Mouse (Mus musculus): ENCODE data around the gene Flnb.

Gene Flnb

DNA sequence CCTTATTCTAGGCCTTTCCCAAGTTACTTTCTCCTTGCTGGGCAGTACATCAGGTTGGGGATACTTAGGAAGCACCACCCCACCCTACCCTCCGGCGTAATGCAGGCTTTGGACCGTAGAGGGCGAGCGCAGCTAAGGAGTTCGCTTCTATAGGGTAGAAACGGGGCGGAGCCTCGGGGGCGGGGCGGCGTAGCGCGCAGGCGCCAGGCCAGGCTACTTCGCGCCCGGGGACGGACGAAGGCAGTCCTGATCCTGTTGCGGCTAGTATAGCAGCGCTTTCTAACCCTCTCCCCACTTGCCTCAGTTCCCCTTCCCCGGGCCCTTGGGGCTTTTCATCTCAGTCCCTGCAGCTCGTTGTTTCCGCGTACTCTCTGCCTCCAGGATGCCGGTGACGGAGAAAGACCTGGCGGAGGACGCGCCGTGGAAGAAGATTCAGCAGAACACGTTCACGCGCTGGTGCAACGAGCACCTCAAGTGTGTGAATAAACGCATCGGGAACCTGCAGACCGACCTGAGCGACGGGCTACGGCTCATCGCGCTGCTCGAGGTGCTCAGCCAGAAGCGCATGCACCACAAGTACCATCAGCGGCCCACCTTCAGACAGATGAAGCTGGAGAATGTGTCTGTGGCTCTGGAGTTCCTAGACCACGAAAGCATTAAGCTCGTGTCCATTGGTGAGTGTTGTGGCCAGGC, at the start of gene Flnb:
TSS of gene Flnb (plus strand) at position 188 of the 693 bp plus-strand sequence.
- peak; percentile 98 for DNase-seq

DNA sequence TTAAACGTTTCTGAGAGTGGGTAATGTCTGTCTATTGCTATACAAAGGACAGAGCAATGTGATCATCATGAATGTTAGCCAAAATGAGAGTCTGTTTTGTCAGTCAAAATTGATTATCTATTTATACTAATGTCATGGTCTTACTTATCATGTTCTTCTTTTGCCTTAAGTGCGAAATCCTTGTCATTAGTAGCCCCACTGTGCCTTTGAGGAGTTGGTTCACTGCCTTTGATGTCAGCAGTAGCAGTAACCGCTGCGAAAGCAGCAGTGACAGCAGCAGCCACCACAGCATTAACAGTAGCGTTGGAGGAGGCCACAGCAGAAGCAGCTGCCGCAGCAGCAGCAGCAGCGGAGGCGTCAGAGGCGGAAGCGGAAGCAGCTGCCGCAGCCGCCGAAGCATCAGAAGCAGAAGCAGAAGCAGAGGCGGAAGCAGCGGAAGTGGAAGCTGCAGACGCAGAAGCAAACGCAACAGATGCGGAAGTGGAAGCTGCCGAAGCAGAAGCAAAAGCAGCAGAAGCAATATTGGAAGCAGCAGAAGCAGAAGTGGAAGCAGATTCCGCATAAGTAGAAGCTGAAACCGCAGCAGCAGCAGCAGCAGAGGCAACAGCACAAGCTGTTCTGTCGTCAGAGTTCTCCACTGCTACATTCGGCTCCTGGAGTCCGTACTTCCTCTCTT, 43.9 kb upstream of the Flnb start:
- DNase-seq = peak; percentile 83

DNA sequence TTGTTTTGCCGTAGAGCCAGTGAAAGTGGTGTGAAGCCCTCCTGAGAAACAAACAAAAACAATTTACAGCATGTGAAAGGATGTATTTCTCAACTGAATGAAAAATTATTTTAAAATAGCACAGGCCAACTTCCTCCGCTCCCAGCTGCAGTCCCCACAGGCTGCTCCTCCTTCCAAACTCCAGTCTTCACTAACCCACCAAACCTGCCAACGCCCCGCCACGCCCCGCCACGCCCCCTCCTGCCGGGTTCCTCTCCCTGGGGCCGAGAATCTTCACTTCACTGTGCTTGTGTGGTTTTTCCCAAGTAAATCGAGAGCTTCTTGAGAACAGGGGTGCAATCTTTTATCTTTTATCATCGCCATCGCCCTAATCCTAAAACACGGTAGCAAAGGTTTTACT, 31.7 kb upstream of the Flnb start:
- DNase-seq = no peak

DNA sequence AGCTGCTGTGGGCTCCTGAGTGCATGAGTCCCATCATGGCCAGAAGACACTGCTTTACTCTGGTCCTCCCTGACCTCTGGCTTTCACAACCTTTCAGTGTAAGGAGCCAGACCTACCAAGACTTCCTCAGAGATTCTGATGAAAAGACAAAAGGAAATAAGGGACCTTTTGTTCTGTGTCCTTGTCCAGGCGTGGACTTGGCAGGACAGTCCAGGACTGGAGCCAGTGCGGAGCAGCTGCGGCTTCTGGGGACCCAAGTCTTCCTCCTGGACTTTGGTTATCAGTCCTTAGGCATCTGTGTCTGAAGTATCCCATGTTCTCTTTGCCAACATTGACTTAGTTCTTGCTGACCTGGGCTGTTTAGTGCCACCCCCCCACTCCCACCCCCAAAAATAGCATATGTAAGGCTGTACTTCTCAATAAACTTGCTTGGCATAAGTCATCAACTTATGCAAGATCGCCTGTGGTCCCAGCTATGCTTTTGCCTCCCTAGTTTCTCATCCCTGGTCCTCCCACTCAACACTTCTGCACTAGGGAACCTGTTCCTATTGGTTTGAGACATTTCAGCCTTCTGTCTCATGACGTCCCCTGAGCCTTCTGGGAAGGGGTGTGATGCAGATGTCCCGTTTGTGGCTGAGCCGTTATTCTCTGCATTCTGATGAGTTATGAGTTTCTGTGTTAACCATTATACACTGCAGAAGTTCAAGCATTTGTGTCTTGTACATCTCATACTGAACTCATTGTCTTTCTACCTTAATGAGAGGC, 28.3 kb upstream of the Flnb start:
- DNase-seq = no peak

DNA sequence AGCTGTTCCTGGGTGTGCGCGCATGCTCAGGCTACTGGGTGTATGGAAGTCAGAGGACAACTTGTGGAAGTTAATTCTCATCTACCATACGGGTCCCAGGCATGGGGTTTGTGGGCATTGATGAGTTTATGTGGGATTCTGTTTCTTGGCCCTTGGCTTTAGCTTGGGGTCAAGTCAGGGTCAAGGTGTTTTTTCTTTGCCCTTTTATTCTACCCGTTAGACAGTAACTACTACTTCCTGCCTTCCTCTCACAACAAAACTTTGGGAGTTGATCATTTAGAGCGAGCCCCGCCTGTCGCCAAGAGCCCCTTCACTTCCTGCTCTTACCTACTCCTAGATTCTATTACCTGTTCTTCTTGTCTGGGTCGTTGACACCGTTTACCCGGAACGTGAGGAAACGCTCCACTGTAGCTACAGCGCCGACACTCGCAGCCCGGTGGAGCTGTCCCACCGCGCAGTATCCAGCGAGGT, 26.7 kb upstream of the Flnb start:
- DNase-seq = no peak

DNA sequence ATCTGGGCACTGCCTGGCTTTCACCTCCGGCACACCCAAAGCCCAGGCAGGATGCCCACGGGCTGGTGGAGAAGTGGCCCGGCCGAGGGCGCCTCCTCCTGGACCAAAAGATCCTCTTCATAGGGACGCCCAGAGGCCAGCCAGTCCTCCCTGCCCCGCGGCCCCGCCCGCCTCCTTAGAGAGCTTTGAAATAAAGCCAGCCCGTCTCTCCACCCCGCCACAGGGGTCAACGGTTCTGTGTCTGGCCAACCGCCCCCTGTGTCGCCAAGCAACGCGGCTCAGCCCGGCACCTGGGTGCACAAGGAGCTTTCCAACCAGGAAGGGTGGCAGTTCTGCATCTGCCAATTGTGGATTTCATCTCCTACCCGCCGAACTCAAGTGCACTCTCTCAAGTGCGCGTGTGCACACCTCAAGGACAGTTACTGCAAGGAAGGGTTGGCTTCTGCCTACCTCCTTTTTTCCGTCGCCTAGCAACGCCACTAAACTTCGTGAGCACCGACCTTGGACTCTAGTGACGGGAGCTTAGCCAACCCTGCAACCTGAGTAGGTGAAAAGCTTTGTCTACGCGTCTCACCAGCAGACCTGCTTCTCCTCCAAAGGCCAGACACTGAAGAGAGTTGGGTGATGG, 26.1 kb upstream of the Flnb start, which contains the start of gene Gm26661:
TSS of gene Gm26661 (plus strand) at position 56 of the 628 bp plus-strand sequence.
- peak; percentile 49 for DNase-seq

DNA sequence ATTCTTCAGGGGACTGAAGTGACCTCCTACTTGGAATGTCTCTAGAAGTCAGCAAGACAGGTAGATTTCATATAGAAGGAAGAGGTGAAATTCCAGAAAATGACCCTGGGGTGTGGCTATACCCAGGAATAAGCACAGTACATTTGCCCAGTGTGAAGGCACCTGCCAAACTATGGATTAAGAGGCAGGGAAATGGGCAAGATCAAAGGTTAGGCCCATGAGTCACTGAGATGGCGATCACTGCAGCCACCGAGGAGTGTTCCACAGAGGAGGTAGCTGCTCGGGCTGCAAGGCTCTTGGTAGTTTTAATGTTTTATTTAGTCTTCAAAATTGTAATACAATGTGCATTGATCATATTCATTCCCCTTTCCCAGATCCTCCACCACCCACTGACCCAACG, 21.8 kb upstream of the Flnb start:
- no peak for DNase-seq

DNA sequence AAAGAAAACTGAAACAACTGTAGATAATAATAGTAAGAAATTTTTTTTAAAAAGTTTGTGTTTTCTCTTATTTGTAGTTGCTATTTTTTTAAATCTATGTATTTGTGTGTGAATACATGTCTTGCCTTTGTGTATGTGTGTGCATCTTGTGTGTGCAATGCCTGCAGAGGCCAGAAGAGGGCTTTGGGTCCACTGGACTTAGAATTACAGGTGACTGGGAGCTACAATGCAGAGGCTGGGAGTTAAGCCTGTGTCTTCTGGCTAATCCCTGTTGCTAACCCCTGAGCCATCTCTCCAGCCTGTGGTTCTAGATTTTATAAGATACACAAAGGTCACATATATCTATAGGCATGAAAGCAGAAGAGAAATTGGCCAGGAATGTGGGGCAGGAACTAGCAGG, 17.1 kb upstream of the Flnb start:
- DNase-seq = no peak

DNA sequence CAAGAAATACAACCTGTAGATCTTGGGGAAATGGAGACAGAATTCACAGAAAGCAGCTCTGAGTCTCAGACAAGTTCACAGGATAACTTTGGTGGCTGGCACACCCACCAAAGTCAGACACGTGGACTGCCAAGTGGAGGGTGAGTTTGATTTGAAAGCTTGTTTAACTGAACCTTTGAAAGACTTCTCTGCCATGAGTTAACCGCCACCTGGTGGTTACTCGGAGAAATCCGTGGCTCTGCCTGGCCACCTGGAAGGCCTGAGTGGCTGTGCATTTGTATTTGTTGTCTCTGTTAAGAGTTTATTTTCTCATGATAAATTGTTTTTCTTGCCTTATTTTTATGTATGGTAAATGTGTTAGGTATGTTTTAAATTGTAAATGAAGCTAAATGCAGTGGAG, 15.9 kb upstream of the Flnb start:
- peak; percentile 57 for DNase-seq

DNA sequence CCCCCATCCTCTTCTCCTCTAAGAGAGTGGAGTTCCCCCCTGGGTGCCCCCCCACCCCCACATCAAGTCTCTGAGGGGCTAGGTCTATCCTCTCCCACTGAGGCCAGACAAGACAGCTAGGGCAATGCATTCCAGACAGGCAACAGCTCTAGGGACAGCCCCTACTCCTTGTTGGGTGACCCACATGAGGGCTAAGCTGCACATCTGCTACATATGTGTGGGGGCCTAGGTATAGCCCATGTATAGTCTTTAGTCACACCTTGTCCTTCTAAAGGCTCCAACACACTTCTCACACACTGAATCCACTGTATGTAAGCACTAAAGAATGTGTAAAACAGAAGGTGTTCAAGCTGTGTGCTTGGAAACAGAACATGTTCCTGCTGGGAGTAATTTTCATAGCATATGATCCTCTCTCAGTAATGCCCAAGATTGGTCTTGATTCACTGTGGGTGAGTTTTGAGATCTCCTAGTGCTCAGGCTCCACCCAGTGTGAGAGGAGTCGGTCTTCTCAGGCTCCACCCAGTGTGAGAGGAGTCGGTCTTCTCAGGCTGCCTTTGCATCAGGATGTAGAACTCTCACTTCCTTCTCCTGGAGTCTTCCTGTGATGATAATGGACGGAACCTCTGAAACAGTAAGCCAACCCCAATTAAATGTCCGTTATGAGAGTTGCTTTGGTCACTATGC, 13.7 kb upstream of the Flnb start:
- DNase-seq = no peak

DNA sequence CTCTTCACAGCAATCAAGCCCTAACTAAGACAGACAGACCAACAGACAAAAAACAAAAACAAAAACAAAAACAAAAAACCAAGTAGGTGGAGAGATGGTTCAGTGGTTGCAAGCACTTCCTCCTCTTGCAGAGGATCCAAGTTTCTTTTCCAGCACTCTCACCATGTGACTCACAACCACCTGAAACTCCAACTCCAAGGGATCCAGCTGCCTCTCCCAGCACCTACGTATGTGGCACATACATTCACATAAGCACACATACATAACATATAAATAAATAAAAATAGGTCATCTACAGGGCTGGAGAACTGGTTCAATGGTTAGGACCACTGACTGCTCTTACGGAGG, 13.2 kb upstream of the Flnb start:
- no peak for DNase-seq

DNA sequence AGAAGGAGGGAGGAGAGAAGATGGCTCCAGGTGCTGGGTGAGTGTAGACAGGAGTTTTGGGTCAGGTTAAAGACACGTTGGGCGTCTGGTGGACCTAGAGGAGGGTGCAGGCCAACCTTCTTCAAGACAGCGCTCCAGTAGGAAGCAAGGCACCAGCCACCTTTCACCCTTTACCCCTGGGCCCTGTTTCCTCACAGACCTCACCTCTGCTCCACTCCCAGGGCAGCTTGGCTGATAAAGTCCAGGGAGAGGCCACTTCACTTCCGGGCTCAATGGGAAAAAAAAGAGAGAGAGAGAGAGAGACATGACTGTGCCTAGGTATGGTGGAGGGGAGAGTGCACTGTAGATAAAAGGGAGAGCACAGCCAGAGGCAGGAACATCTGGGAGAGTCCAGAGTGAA, 10.0 kb upstream of the Flnb start:
- DNase-seq = no peak

DNA sequence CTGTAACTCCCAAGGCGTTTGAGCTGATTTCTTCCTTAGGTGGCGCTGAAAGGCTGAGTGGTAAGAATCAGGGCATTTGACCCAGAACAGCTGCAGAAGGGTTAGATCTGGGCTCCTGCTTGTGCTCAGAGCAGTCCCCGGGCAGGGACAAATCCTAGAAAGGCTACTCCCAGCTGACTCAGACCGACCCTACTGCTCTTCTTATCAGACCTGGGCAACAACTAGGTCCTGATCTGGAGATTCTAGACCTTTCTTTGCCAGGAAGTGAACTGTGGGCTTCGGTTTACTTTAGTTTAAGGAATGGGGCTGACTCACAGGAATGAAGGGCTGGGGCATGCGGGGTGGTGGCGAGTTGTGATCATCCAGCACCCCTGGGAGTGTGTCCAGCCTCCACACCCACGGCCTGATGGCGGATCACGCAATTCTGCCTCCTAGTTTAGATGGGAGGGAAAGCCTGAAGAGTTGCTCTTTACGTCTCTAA, 9.2 kb upstream of the Flnb start:
- DNase-seq = no peak

DNA sequence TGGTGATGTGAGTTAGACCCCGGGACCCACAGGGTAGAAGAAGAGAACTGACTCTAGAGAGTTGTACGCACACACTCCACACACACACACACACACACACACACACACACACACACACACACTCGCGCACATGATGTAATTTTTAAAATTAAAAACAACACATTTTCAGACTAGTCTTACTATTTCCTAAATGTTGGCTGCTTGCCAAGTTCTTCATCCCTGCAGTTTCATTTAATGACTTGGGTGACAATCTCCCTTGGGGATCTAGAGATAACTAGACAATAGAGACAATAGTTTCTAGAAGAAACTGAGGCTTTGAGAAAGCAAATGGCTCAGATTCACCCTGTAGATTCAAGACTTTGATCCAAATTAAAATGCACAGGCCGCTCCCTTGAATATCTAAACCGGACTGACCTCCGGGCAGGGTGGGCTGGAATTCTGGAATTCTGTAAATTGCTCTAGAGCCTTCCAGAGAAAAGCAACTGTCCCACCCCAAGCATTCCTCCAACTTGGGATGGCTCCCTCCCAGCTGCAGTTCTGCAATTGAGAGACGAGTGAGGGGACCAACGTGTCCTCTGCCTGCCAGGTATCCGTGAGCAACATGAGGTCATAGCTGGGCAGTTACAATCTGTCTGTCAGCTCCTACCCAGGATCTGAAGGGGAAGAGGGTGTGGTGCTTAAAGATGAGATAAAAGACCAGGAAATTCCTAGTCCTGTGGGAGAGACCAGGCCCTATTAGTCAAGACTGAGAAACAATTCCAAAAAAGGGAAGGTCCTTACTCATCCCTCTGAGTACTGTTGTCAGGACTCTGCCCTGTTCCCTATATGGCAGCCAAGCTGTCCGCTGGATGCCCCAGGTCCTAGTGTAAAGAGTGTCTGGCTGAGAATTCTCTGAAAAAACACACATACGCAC, 8.5 kb upstream of the Flnb start:
- DNase-seq = no peak

DNA sequence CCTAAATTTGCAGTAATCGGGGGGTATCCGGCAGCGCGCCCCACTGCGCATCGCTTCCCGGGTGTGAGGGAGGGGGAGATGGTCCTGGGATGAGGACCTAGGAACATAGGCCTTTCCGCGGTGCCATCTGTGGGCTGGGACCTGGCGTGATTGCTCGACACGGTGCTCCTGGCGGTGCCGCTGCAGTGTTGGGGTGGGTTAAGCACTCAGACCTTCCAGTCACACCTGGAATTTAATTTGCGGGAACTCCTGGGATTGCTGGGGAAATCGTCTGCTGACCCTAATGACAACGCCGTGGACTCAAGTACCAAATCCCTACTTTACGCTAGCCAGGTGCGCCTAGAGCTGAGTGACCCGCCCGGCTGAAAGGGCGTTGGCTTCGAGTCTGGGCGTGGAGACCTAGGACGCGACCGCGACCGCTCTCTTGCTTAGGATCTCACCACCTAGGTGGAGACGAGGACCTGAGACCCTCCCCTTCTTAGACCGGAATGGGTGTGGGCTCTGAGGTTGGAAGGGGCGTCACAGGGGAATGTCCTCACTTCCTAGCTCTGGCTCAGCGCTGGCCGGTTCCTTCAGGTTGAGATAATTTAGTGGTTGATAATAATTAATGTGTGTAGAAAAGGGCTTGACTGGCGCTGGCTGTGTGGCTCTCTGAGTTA, 835 bp downstream of the Flnb start:
- peak; percentile 42 for DNase-seq

DNA sequence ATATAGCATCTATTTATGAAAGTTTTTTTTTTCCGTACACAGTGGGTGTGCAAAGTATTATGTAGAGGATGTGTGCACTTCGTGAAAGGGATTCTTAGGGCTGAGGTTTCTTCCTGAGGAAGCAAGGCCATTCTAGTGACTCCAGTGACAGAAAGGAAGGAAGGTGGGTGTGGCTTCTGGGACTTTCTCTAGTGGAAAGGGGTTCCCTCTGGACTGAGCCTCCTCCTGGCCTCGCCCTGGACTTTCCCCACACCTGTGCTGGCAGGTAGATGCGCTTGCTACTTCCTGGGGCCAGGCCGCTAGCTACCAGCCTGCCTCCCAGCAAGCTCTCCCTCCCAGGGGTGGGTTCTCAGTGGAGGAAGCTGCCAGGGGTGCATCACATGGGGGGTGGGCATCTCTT, 1.7 kb downstream of the Flnb start:
- peak; percentile 19 for DNase-seq

DNA sequence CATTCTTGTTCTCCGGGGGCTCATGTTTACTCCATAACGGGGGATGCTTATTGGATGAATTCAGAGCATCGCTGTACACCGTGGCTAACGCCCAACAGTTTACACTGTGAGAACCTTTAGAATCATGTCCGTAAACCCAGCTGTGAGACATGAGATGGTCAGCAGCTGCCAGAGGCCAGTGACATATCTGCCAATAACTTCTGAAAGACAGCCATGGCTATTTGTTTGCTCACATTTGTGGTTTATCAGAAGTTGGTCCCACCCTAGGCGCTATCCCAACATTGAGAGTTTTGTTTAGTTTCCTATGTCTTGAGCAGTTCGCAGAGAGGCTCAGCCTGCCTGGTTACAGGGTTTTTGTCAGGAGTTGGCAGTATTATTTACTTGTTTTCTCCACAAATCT, 3.6 kb downstream of the Flnb start:
- DNase-seq = no peak

DNA sequence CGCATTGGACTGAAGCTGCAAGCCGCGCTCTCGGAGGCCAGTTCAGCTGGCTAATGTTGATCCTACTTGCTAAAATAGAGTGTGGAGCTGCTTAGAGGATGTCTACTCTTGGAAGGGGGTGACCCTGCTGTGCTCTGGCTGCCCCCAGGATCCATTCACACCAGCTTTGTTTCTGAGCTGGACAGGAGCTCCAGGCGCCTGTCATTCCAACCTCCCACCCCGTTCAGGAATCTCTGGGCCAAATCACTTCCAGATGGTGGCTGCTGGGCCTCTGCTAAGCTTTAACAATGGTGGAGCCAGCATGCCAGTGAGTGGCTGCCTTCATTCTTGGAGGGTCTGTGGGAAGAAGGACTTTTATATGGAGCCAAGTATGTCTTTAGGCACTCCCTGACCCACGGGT, 4.9 kb downstream of the Flnb start:
- DNase-seq = no peak

DNA sequence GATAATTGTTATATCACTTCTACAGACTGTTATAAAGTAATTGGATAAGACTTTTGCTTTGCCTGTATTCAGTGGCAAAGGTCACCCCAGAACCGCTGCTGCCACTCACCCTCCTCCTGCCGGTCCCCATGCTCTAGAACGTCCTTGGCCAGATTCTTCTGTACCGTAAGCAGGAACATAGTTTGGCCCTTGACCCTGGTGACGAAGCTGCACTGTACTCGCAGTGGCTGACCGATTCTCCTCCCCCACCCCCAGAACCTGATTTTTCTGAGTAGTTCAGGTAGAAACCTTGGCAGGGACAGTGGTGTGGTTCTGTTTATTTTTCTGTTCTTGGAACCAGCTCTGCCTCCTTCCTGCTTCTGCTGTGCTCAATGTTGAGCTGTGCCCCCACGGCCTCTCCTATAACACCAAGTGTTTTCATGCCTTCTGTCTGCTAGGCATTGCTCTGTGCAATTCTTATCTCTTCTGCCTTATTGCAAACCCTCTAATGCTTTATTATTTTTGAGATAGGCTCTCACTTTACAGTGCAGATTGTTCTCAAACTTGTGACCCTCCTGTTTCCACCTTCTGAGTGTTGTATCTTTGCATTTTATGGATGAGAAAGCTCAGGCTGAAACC, 7.0 kb downstream of the Flnb start:
- DNase-seq = no peak

DNA sequence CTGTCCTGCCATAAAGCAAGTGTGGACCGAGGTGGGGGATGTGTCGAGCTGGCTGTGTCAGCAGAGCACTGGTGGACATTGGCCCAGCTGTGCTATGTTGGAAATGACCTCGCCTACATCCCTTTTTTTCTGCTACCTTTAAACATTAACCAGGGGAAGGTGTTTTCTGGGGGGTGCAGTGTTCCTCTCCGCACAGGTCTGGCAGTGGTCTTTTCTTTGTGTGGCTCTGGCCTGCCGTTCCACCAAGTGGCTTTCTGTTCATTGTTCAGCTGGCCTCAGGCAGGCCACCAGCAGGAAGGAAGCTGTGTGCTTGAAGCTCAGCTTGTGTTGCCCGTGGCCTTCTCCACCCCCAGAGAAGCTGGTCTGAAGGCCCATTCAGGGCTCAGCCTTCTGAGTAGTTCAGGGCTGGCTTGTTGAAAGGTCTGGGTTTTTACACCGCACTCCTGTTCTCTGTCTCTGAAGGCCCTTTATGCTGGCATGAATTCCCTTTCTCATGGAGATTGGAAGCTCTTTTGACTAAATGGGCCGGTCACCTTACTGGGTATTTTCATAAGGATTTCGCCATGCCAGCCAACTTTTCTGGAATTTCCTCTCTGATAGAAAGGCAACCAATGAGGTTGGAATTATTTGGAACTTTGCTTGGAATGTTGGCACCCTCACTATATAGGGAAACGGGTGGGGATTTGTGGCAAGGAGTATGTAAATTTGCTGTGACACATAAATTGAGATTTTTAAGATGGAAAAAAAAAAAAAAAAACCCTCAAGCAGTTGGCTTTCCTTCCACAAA, 8.6 kb downstream of the Flnb start:
- no peak for DNase-seq
